ENCODE assay signal across 9 mouse cellular contexts in genomic region chr14:86489044-86489816, GRCm38 (mm10).
DNase-seq lines count a peak whose midpoint lies in the region; ATAC-seq and TF ChIP-seq lines count a peak whose summit lies in the region.
"Had no signal": no experiment of that assay in that cellular context is flagged by ENCODE, and none has a peak within 500 bp of the region (broad histone marks: within the 10 kb centered on the region; RNA-seq: fewer than 3 reads in every experiment).

No protein-coding gene starts in this region.

- no peak overlapping the region for H3K27ac ChIP-seq in kidney, adult 2 months (ENCODE audit: insufficient read depth, low read depth, low read length)
- no peak overlapping the region for H3K27ac ChIP-seq in kidney, embryonic 14.5 days (ENCODE audit: low read depth, low read length)
- 0 out of 2 replicates have a peak overlapping the region, but pooled peaks have one; percentile 14 for H3K27ac ChIP-seq in kidney, embryonic 15.5 days
- H3K27ac ChIP-seq in lung, embryonic 14.5 days (ENCODE audit: low read depth): no peak overlapping the region

- no peak for ATAC-seq in kidney, embryonic 14.5 days (ENCODE audit: low FRiP score, low TSS enrichment)
- ATAC-seq in kidney, embryonic 15.5 days (replicated peaks; ENCODE audit: low FRiP score): no peak
- 0 out of 2 replicates have a peak, but pooled peaks have one; percentile 39 for ATAC-seq in lung, embryonic 14.5 days (ENCODE audit: insufficient read depth)

- no peak overlapping the region for H3K4me2 ChIP-seq in kidney, embryonic 14.5 days (replicated peaks; ENCODE audit: low read depth, low read length)
- H3K4me2 ChIP-seq in kidney, embryonic 15.5 days: no peak overlapping the region
- no peak overlapping the region for H3K4me2 ChIP-seq in lung, embryonic 14.5 days

- H3K9me3 ChIP-seq in kidney, embryonic 14.5 days (ENCODE audit: control insufficient read depth, low read length): no peaks in the 10 kb centered on the region
- no peaks in the 10 kb centered on the region for H3K9me3 ChIP-seq in kidney, embryonic 15.5 days (replicated peaks)
- no peaks in the 10 kb centered on the region for H3K9me3 ChIP-seq in lung, embryonic 14.5 days (ENCODE audit: low read depth, low read length)

- no peak overlapping the region for H3K9ac ChIP-seq in kidney, embryonic 14.5 days (ENCODE audit: low read depth, low read length)
- H3K9ac ChIP-seq in kidney, embryonic 15.5 days: no peak overlapping the region
- H3K9ac ChIP-seq in lung, embryonic 14.5 days: no peak overlapping the region

- H3K4me3 ChIP-seq in kidney, adult 2 months (ENCODE audit: insufficient read depth, low read depth, low read length): no peak overlapping the region
- no peak overlapping the region for H3K4me3 ChIP-seq in kidney, embryonic 14.5 days (ENCODE audit: low read length)
- no peak overlapping the region for H3K4me3 ChIP-seq in kidney, embryonic 15.5 days (replicated peaks)
- no peak overlapping the region for H3K4me3 ChIP-seq in lung, embryonic 14.5 days (ENCODE audit: low read depth, low read length)

- no peaks in the 10 kb centered on the region for H3K4me1 ChIP-seq in kidney, adult 2 months (ENCODE audit: control insufficient read depth, insufficient read depth, low read length)
- 0 out of 2 replicates have a peak, but pooled peaks cover 3% of the 10 kb centered on the region for H3K4me1 ChIP-seq in kidney, embryonic 14.5 days (ENCODE audit: control insufficient read depth, insufficient read depth, low read length)
- H3K4me1 ChIP-seq in kidney, embryonic 15.5 days: peaks cover 12% of the 10 kb centered on the region
- H3K4me1 ChIP-seq in lung, embryonic 14.5 days (ENCODE audit: insufficient read depth): no peaks in the 10 kb centered on the region

- no peak for TF ChIP-seq CTCF in kidney, adult 2 months (conservative IDR thresholded peaks at IDR 0.05; ENCODE audit: insufficient read depth, insufficient read length, low read depth, low read length)
- no peak for TF ChIP-seq CTCF in lung, embryonic 14.5 days (IDR thresholded peaks at IDR 0.05; ENCODE audit: low read depth)

- H3K36me3 ChIP-seq in kidney, adult 2 months (ENCODE audit: control insufficient read depth, insufficient read depth, low read length): no peaks in the 10 kb centered on the region
- H3K36me3 ChIP-seq in kidney, embryonic 14.5 days (ENCODE audit: control insufficient read depth, insufficient read depth, low read length): no peaks in the 10 kb centered on the region
- no peaks in the 10 kb centered on the region for H3K36me3 ChIP-seq in kidney, embryonic 15.5 days
- H3K36me3 ChIP-seq in lung, embryonic 14.5 days (ENCODE audit: insufficient read depth): no peaks in the 10 kb centered on the region
- H3K36me3 ChIP-seq: G1E had no signal

- no peak for TF ChIP-seq POLR2A in kidney, adult 2 months (IDR thresholded peaks at IDR 0.05; ENCODE audit: low read depth, low read length)

- DNase-seq in kidney, adult 2 months: peak; percentile 71
- peak; percentile 73 to 87 for DNase-seq in cerebellum, postnatal 14 days
- peak; percentile 83 for DNase-seq in lung, embryonic 14.5 days
- no peak for DNase-seq in adrenal gland, postnatal 4 days (ENCODE audit: low spot score in 2 of 2)
- DNase-seq in adrenal gland, adult 2 months: no peak
- DNase-seq in thymus, postnatal 10 days (ENCODE audit: low spot score in 2 of 2): no peak

- no peaks in the 10 kb centered on the region for H3K27me3 ChIP-seq in kidney, adult 2 months (replicated peaks; ENCODE audit: control insufficient read depth, insufficient read depth, low read length)
- H3K27me3 ChIP-seq in kidney, embryonic 14.5 days (ENCODE audit: control insufficient read depth, insufficient read depth, low read length): no peaks in the 10 kb centered on the region
- H3K27me3 ChIP-seq in kidney, embryonic 15.5 days: no peaks in the 10 kb centered on the region
- H3K27me3 ChIP-seq in lung, embryonic 14.5 days (ENCODE audit: insufficient read depth, low read length): no peaks in the 10 kb centered on the region

- 54% methylated on average over 16 of the region's 16 CpGs for WGBS in kidney, adult 2 months
- WGBS in kidney, embryonic 14.5 days: 66% methylated on average over 16 of the region's 16 CpGs
- WGBS in kidney, embryonic 15.5 days: 63% methylated on average over 16 of the region's 16 CpGs
- 68% methylated on average over 16 of the region's 16 CpGs for WGBS in lung, embryonic 14.5 days

Comparison
In these comparisons a context has a peak if more than half of its experiments do, and no peak if none do; other contexts are left out.
1. DNase-seq: peak in kidney, adult 2 months (single experiment), cerebellum, postnatal 14 days (2 of 2) and lung, embryonic 14.5 days (single experiment); none in adrenal gland, postnatal 4 days (0 of 2), adrenal gland, adult 2 months (single experiment) and thymus, postnatal 10 days (0 of 2).